Mouse (Mus musculus) heart, adult 2 months (tissue): Measurements from ENCODE around the gene Tep1.
A peak's percentile ranks its signal among the peaks of the same experiment; 100 is the strongest.

Experiments used
- CTCF ChIP-seq: fragments of 200-600 bp; IDR thresholded peaks from 2 replicates; pipeline ENCODE4 v1.8.1; 2022; ENCODE audit warnings: antibody characterized with exemption, mild to moderate bottlenecking, moderate library complexity
- EP300 ChIP-seq: fragments of 200-500 bp; IDR thresholded peaks from 2 replicates; pipeline ENCODE4 v1.6.1; 2011; ENCODE audit warnings: low read depth, low read length, control low read depth; ENCODE audit not compliant: insufficient read depth
- POLR2A ChIP-seq: fragments of 200-500 bp; IDR thresholded peaks from 2 replicates; pipeline ENCODE4 v1.6.1; 2011; ENCODE audit warnings: mild to moderate bottlenecking, low read depth, low read length, control low read depth; ENCODE audit not compliant: insufficient read depth

- peak; percentile 86 for TF ChIP-seq CTCF
- TF ChIP-seq POLR2A, result no peak
- TF ChIP-seq EP300, result no peak
Observed at GRCm38 (mm10) chr14:50799502-50800259, 70.7 kb downstream of the Tep1 start.
